Mouse (Mus musculus) small intestine, adult 2 months (tissue): ENCODE measurements around the gene 1110051M20Rik.

Experiments used
- CTCF ChIP-seq: fragments of 200-500 bp; IDR thresholded peaks from 2 replicates; pipeline ENCODE4 v1.5.1; 2012; ENCODE audit warnings: low read depth, mild to moderate bottlenecking, control low read depth, inconsistent platforms, low read length, moderate library complexity, mixed read lengths; ENCODE audit not compliant: insufficient replicate concordance, insufficient read length; ENCODE audit errors: extremely low read depth
- POLR2A ChIP-seq: fragments of 200-500 bp; IDR thresholded peaks from 2 replicates; pipeline ENCODE4 v1.6.1; 2012; ENCODE audit warnings: low read depth, mild to moderate bottlenecking, control low read depth, inconsistent platforms, low read length, moderate library complexity

DNA sequence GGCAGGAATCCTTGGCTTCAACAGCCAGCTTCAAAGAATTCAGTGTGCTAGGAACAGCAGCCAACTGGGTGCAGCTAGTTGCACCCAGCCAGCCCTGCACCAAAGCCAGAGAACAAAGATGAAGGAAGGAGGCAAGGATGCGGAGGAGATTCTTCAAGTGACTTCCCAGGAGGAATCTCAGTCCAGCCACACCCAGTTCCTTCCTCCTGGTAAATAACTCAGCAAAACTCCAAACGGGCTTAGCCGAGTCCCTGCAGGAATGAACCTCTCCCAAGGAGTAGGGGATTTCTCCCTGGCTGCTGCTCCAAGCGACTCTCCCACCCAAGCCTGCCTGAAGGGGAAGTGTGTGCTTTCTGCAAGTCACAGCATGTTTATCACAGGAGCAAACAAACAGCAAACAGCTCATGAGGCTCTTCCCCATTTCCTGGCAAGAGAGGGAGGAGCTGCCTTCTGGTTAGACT lies 83.4 kb downstream of the 1110051M20Rik start:
- TF ChIP-seq CTCF (no peak), POLR2A (no peak)
